Mouse (Mus musculus) hindbrain, embryonic 12.5 days (tissue): ENCODE data around the gene Acsbg1. TPM values are rescaled to one million over a fixed set of nuclear protein-coding genes. Genes with fewer than 3 reads are reported as not detected.

Experiments
- ATAC-seq: fragments of 200-750 bp; cut with Nextera tagmentation; 2 replicates; pipeline ENCODE4 v1.8.0; 2017; ENCODE audit warnings: moderate TSS enrichment; ENCODE audit not compliant: low FRiP score
- H3K27ac ChIP-seq: fragments of 300-500 bp; sonication (generic); 2 replicates; pipeline ENCODE4 v1.5.1; 2016; ENCODE audit warnings: mild to moderate bottlenecking
- H3K27me3 ChIP-seq: fragments of 300-500 bp; sonication (generic); 2 replicates; pipeline ENCODE4 v1.6.1; 2016; ENCODE audit warnings: mild to moderate bottlenecking
- H3K36me3 ChIP-seq: fragments of 300-500 bp; sonication (generic); 2 replicates; pipeline ENCODE4 v1.6.1; 2016; ENCODE audit warnings: mild to moderate bottlenecking
- H3K4me1 ChIP-seq: fragments of 300-500 bp; sonication (generic); 2 replicates; pipeline ENCODE4 v1.6.1; 2016
- H3K4me2 ChIP-seq: fragments of 300-500 bp; sonication (generic); replicated peaks from 2 replicates; pipeline ENCODE4 v1.6.1; 2016; ENCODE audit warnings: mild to moderate bottlenecking
- H3K4me3 ChIP-seq: fragments of 300-500 bp; sonication (generic); 2 replicates; pipeline ENCODE4 v1.5.1; 2016; ENCODE audit warnings: mild to moderate bottlenecking
- H3K9ac ChIP-seq: fragments of 300-500 bp; sonication (generic); 2 replicates; pipeline ENCODE4 v1.6.1; 2016; ENCODE audit warnings: mild to moderate bottlenecking, moderate library complexity
- H3K9me3 ChIP-seq: fragments of 300-500 bp; sonication (generic); replicated peaks from 2 replicates; pipeline ENCODE4 v1.6.1; 2016; ENCODE audit warnings: mild to moderate bottlenecking
- WGBS: fragments of 180-500 bp; shearing (Covaris S2); methylation state at CpG from one replicate; pipeline ENCODE4 v1.1.7; 2016; 5-methylcytosine and 5-hydroxymethylcytosine counted together
- microRNA-seq: library from miRNA; unstranded; fragments of <30 nt; microRNA quantifications from one replicate; pipeline ENCODE4, GENCODE M21; 2017
- polyA plus RNA-seq: library from polyadenylated mRNA; unstranded; fragments of >200 nt; fragmentation: Nextera tagmentation; extraction: Ambion mirVana; gene quantifications from 2 replicates; pipeline ENCODE4 v1.2.1, GENCODE M21; 2016

Acsbg1 gene
- polyA plus RNA-seq, 1 experiment from 2014 or later, result 6.0 TPM

DNA sequence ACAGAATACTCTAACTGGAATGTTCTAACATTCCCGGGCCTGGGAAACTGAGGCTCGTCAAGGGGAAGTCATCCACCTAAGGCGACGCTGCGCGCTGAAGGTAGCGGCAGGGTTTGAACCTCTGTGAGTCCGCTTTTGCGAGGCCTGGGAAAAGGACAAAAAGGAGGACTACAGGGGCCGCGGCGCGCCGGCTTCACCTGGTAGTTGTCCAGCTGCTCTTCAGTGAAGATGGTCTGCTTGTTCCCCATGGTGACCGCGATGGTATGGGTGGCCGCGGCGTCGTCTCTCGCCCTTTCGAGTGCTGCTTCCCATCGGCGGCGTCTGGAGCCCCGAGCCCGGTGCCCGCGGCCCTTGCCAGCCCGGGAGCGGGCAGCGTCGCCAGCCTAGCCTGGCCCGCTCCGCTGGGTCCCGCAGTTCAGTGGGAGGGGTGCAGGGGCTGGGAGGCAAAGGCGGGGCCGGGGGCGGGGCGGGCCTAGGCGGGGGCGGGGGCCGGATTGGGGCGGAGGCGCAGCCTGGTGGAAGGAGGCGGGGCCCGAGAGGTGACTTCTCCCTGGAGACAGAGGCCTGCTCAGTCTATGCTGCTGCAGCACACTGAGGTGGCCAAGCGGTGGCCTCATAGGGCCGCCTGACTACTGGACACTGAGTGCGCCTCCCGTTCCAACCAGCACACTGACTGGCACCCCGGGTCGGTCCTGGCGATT is 101.7 kb downstream of the Acsbg1 start, which contains the start of gene Cib2:
Gene Cib2 (minus strand): TSS at position 448 of the 701 bp plus-strand sequence.
- H3K4me3 ChIP-seq, result peak within 1 kb of the TSS; percentile 57
- peak within 1 kb of the TSS; percentile 67 for H3K4me2 ChIP-seq
- H3K9ac ChIP-seq, result peak within 1 kb of the TSS; percentile 69
- H3K36me3 ChIP-seq, result no peaks in the 10 kb centered on the region
- peak; percentile 97 for ATAC-seq
- peaks cover 5% of the 10 kb centered on the region; the same call in 1 of the 2 replicates for H3K4me1 ChIP-seq
- H3K27me3 ChIP-seq, result peaks cover 7% of the 10 kb centered on the region; the same call in 1 of the 2 replicates
- no peak within 1 kb of the TSS for H3K27ac ChIP-seq
- no peaks in the 10 kb centered on the region for H3K9me3 ChIP-seq
- WGBS, result 2% methylated on average over 45 of the region's 54 CpGs

DNA sequence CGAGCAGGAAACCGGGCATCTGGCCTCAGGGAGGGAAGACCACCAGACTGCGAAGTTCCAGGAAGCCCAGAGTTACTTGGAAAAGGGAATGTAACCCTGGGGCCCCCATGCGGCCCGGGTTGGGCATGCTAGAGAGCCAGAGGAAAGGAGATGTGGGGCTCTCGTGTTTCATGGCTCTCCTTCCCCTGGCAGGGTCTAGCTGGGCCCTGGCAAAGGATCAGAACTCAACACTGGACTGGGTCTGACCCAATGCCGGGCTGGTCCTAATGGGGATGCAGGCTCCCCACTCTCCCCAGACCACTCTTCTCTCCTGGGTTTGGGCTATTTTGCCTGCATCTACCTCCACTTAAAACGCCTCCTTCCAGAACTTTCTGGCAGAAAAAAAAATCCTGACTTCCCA is 102.9 kb downstream of the Acsbg1 start:
- Histone ChIP-seq H3K36me3 (no peaks in the 10 kb centered on the region), H3K4me1 (peaks cover 5% of the 10 kb centered on the region; the same call in 1 of the 2 replicates), H3K4me2 (no peak overlapping the region), H3K27me3 (peaks cover 7% of the 10 kb centered on the region; the same call in 1 of the 2 replicates), H3K27ac (no peak overlapping the region), H3K9ac (no peak overlapping the region), H3K4me3 (no peak overlapping the region), H3K9me3 (no peaks in the 10 kb centered on the region)
- no peak for ATAC-seq
- WGBS, result 78% methylated on average over 8 of the region's 8 CpGs

DNA sequence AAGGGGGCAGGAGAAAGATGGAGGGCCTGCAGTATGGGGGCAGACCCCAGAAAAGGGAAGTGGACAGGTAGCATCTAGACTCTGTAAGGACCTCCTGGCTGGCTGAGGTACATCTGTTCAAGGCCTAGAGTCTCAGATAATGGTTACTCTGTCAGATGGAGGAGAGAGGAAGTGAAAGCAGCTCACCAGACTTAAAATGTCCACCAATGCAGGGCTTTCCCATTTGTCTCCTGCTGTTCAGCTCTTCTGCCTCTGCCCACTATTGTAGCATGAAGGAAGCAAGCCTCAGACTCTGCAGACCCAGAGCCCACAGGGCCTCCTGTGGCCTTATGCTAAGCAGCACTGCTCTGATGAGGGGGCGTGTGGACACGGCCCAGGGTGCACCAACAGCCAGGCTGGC is 106.6 kb downstream of the Acsbg1 start:
- Histone ChIP-seq H3K4me2 (no peak overlapping the region), H3K36me3 (no peaks in the 10 kb centered on the region), H3K4me3 (no peak overlapping the region), H3K27me3 (peaks cover 10% of the 10 kb centered on the region), H3K27ac (no peak overlapping the region), H3K9me3 (no peaks in the 10 kb centered on the region), H3K4me1 (0 out of 2 replicates have a peak, but pooled peaks cover 3% of the 10 kb centered on the region), H3K9ac (no peak overlapping the region)
- ATAC-seq, result no peak
- 74% methylated on average over 2 of the region's 2 CpGs for WGBS

Small RNA genes lying within 50 kb of the gene (microRNA-seq; reads per million reads assigned to microRNA genes)
- gene Mir5710, result not detected

Other genes starting within 250 kb of the Acsbg1 start
- gene Dmxl2, start 160.2 kb downstream of the Acsbg1 start, polyA plus RNA-seq, result 27.1 and 27.7 TPM in 2 replicates
- gene Sh2d7, start 122.9 kb downstream of the Acsbg1 start, polyA plus RNA-seq, result not detected in 2 replicates
- gene Cib2, start 101.7 kb downstream of the Acsbg1 start, polyA plus RNA-seq, result 23.5 and 24.7 TPM in 2 replicates
- gene Idh3a, start 75.5 kb downstream of the Acsbg1 start, polyA plus RNA-seq, result 101 and 103 TPM in 2 replicates
- gene Dnaja4, start 37.0 kb upstream of the Acsbg1 start, polyA plus RNA-seq, result 7.1 and 7.5 TPM in 2 replicates
- 117 and 128 TPM in 2 replicates for gene Wdr61, start 72.6 kb upstream of the Acsbg1 start, polyA plus RNA-seq
- 655 and 681 TPM in 2 replicates for gene Crabp1, start 102.9 kb upstream of the Acsbg1 start, polyA plus RNA-seq
- gene Ireb2, start 201.9 kb upstream of the Acsbg1 start, polyA plus RNA-seq, result 65.6 and 70.4 TPM in 2 replicates